Mouse (Mus musculus): ENCODE data around the gene Slc25a12.
A peak's percentile ranks its signal among the peaks of the same experiment; 100 is the strongest.
"Not testable (repeated sequence)": the region's sequence is repeated elsewhere in the genome, so short reads cannot be mapped to it uniquely, and the experiment has no call there.

Slc25a12 gene

GRCm38 (mm10) chr2:71367125-71367880 is at the start of gene Slc25a12:
Slc25a12 (minus strand) TSS chr2:71367749.
- DNase-seq: peak; percentile 87

- DNase-seq: no peak
These were observed 38.1 kb upstream of the Slc25a12 start for GRCm38 (mm10) chr2:71405613-71406012.

- no peak for DNase-seq
These were observed 22.3 kb upstream of the Slc25a12 start for GRCm38 (mm10) chr2:71389864-71390263.

- peak; percentile 91 for DNase-seq
These were observed 21.6 kb upstream of the Slc25a12 start, which contains the start of gene Hat1 for GRCm38 (mm10) chr2:71388951-71389763. Hat1 (plus strand) TSS chr2:71388958.

GRCm38 (mm10) chr2:71387766-71388165 is 20.2 kb upstream of the Slc25a12 start:
- DNase-seq: no peak

- no peak for DNase-seq
These were observed 16.3 kb upstream of the Slc25a12 start for GRCm38 (mm10) chr2:71383890-71384289.

GRCm38 (mm10) chr2:71381962-71382361 is 14.4 kb upstream of the Slc25a12 start:
- no peak for DNase-seq

GRCm38 (mm10) chr2:71377426-71377825 is 9.9 kb upstream of the Slc25a12 start:
- DNase-seq: no peak

- no peak for DNase-seq
These were observed 8.9 kb upstream of the Slc25a12 start for GRCm38 (mm10) chr2:71376433-71376906.

- no peak for DNase-seq
These were observed 7.0 kb upstream of the Slc25a12 start for GRCm38 (mm10) chr2:71374275-71375155.

GRCm38 (mm10) chr2:71372261-71372660 is 4.7 kb upstream of the Slc25a12 start:
- not testable (repeated sequence) for DNase-seq

- no peak for DNase-seq
These were observed 4.2 kb upstream of the Slc25a12 start for GRCm38 (mm10) chr2:71371790-71372189.

- no peak for DNase-seq
These were observed 537 bp upstream of the Slc25a12 start for GRCm38 (mm10) chr2:71368086-71368485.

- no peak for DNase-seq
These were observed 878 bp downstream of the Slc25a12 start for GRCm38 (mm10) chr2:71366618-71367124.

GRCm38 (mm10) chr2:71360192-71360591 is 7.4 kb downstream of the Slc25a12 start:
- no peak for DNase-seq

- no peak for DNase-seq
These were observed 9.2 kb downstream of the Slc25a12 start for GRCm38 (mm10) chr2:71358347-71358746.

GRCm38 (mm10) chr2:71354055-71354425 is 13.5 kb downstream of the Slc25a12 start:
- DNase-seq: no peak

GRCm38 (mm10) chr2:71353306-71354054 is 14.1 kb downstream of the Slc25a12 start:
- no peak for DNase-seq

GRCm38 (mm10) chr2:71351727-71351987 is 15.9 kb downstream of the Slc25a12 start:
- DNase-seq: no peak

- DNase-seq: no peak
These were observed 16.4 kb downstream of the Slc25a12 start for GRCm38 (mm10) chr2:71350904-71351726.

GRCm38 (mm10) chr2:71350181-71350580 is 17.4 kb downstream of the Slc25a12 start:
- no peak for DNase-seq
